Mouse (Mus musculus): Measurements from ENCODE around the gene Tmem125.

- TF ChIP-seq HCFC1 (IDR thresholded peaks at IDR 0.05; ENCODE audit: borderline replicate concordance, insufficient read depth, low read length) = no peak
- no peak for TF ChIP-seq MAFK (IDR thresholded peaks at IDR 0.05; ENCODE audit: insufficient read depth, low read depth, low read length)
These were observed 20.4 kb upstream of the Tmem125 start for GRCm38 (mm10) chr4:118564062-118564925.
